Mouse (Mus musculus) liver, embryonic 14.5 days (tissue): ENCODE measurements around the gene Anpep.

Experiments used
- CTCF ChIP-seq: IDR thresholded peaks from 2 replicates; pipeline ENCODE4 v1.5.1; 2016; ENCODE audit warnings: antibody characterized with exemption, low read depth, control low read depth
- EP300 ChIP-seq: IDR thresholded peaks from 2 replicates; pipeline ENCODE4 v1.6.1; 2016; ENCODE audit warnings: antibody characterized with exemption, low read depth

GRCm38 (mm10) chr7:79906914-79907313 is 46.1 kb upstream of the Anpep start:
- TF ChIP-seq CTCF (no peak), EP300 (no peak)
